Mouse (Mus musculus): ENCODE results near the gene Mob3a.

GRCm38 (mm10) chr10:80704418-80704817, 2.6 kb upstream of the Mob3a start:
- no peak for TF ChIP-seq MAFK (IDR thresholded peaks at IDR 0.05; ENCODE audit: insufficient read depth, low read depth, low read length)
- no peak for TF ChIP-seq ZNF384 (IDR thresholded peaks at IDR 0.05; ENCODE audit: low read depth, low read length)
- no peak for TF ChIP-seq CHD2 (IDR thresholded peaks at IDR 0.05; ENCODE audit: low read depth, low read length)
- TF ChIP-seq HCFC1 (IDR thresholded peaks at IDR 0.05; ENCODE audit: borderline replicate concordance, insufficient read depth, low read length), result no peak
- TF ChIP-seq ZC3H11A (IDR thresholded peaks at IDR 0.05; ENCODE audit: borderline replicate concordance, low read depth, low read length), result no peak

All from ES-E14 (cell line).